In genomic region chr9:106892552-106892875, GRCm38 (mm10) we compare ENCODE assay signal across 8 mouse cellular contexts. TPM values are rescaled to one million over a fixed set of nuclear protein-coding genes. Genes with fewer than 3 reads are reported as not detected.
A peak's percentile ranks its signal among the peaks of the same experiment; 100 is the strongest.
DNase-seq lines count a peak whose midpoint lies in the region; ATAC-seq and TF ChIP-seq lines count a peak whose summit lies in the region.

No protein-coding gene starts in this region.

- ATAC-seq in heart, embryonic 13.5 days (ENCODE audit: extremely low read depth, insufficient number of reproducible peaks, low FRiP score, low TSS enrichment) = 0 out of 2 replicates have a peak, but pooled peaks have one; percentile 1
- no peak for ATAC-seq in forebrain, embryonic 16.5 days

- H3K27ac ChIP-seq in heart, embryonic 13.5 days (replicated peaks) = peak overlapping the region; percentile 95
- H3K27ac ChIP-seq in ES-E14 (ENCODE audit: insufficient read depth, low read depth, low read length, poor library complexity, severe bottlenecking) (peak overlapping the region; percentile 88), macrophage (peak overlapping the region; percentile 85)
- peak overlapping the region; percentile 97 for H3K27ac ChIP-seq in forebrain, embryonic 16.5 days (ENCODE audit: low read length)

- H3K9me3 ChIP-seq in heart, embryonic 13.5 days = no peaks in the 10 kb centered on the region
- H3K9me3 ChIP-seq in ES-E14 (ENCODE audit: control insufficient read depth, insufficient read depth, low read depth, low read length) = no peaks in the 10 kb centered on the region
- no peaks in the 10 kb centered on the region for H3K9me3 ChIP-seq in forebrain, embryonic 16.5 days (ENCODE audit: control insufficient read depth, low read length)

- H3K36me3 ChIP-seq in heart, embryonic 13.5 days = peaks cover 33% of the 10 kb centered on the region
- peaks cover 26% of the 10 kb centered on the region for H3K36me3 ChIP-seq in ES-E14 (ENCODE audit: control insufficient read depth, insufficient read depth, low read length, poor library complexity, severe bottlenecking)
- H3K36me3 ChIP-seq in forebrain, embryonic 16.5 days (ENCODE audit: control insufficient read depth, insufficient read depth) = peaks cover 17% of the 10 kb centered on the region
- H3K36me3 ChIP-seq in macrophage (ENCODE audit: inconsistent target) = peaks cover 16% of the 10 kb centered on the region; the same call in 1 of the 2 replicates

- in situ Hi-C loops in ES-E14 (cut with MboI; ENCODE audit: low sequenced_read_pairs in 2 of 2, unreplicated experiment in 2 of 2) = no loop called here

- DNase-seq in heart, postnatal 14 days = no peak
- DNase-seq in ES-E14 (ENCODE audit: low read depth, low spot score) = no peak
- no peak for DNase-seq in thymus, postnatal 0 days (ENCODE audit: low spot score)
- DNase-seq in adrenal gland, adult 18-20 months (ENCODE audit: low spot score in 2 of 2) = no peak
- DNase-seq in spleen, postnatal 10 days (ENCODE audit: low spot score in 2 of 2) = no peak

- H3K27me3 ChIP-seq in heart, embryonic 13.5 days (replicated peaks) = no peaks in the 10 kb centered on the region; the same call in 1 of the 2 replicates
- no peaks in the 10 kb centered on the region for H3K27me3 ChIP-seq in forebrain, embryonic 16.5 days (replicated peaks; ENCODE audit: control insufficient read depth, insufficient read depth, low read length)

- peaks cover 38% of the 10 kb centered on the region for H3K4me1 ChIP-seq in heart, embryonic 13.5 days
- H3K4me1 ChIP-seq in ES-E14 (ENCODE audit: control insufficient read depth in 2 of 2, insufficient read depth in 2 of 2, low read length in 2 of 2, poor library complexity in 1 of 2) = peaks cover 3 to 15% of the 10 kb centered on the region in 2 experiments; a peak in 1 of 4 replicates
- peaks cover 38% of the 10 kb centered on the region for H3K4me1 ChIP-seq in forebrain, embryonic 16.5 days (replicated peaks; ENCODE audit: control insufficient read depth, insufficient read depth, low read length)

- WGBS in heart, embryonic 13.5 days = under 1% methylated on average over 9 of the region's 9 CpGs
- 0% methylated on average over 9 of the region's 9 CpGs for WGBS in forebrain, embryonic 16.5 days
- 0% methylated on average over 9 of the region's 9 CpGs for WGBS in macrophage (ENCODE audit: missing documents)

- intact Hi-C loops in heart, postnatal 14 days (cut with DNase I) = no loop called here

- peak overlapping the region; percentile 90 for H3K9ac ChIP-seq in heart, embryonic 13.5 days
- peak overlapping the region; percentile 89 for H3K9ac ChIP-seq in ES-E14 (ENCODE audit: insufficient read depth, low read depth, low read length, poor library complexity, severe bottlenecking)
- peak overlapping the region; percentile 82 for H3K9ac ChIP-seq in forebrain, embryonic 16.5 days (replicated peaks; ENCODE audit: low read depth, low read length)

- H3K79me2 ChIP-seq in macrophage (ENCODE audit: inconsistent target) = peaks cover 30% of the 10 kb centered on the region

- H3K4me2 ChIP-seq in heart, embryonic 13.5 days = peak overlapping the region; percentile 91
- peak overlapping the region; percentile 87 for H3K4me2 ChIP-seq in forebrain, embryonic 16.5 days (ENCODE audit: low read length)

- peak overlapping the region; percentile 84 for H3K4me3 ChIP-seq in heart, embryonic 13.5 days
- H3K4me3 ChIP-seq in ES-E14 (ENCODE audit: insufficient read depth in 1 of 2, low read depth in 1 of 2, low read length in 2 of 2, poor library complexity in 1 of 2, severe bottlenecking in 1 of 2) = peak overlapping the region; percentile 75 to 100
- H3K4me3 ChIP-seq in forebrain, embryonic 16.5 days (replicated peaks; ENCODE audit: low read length) = peak overlapping the region; percentile 51
- peak overlapping the region; percentile 81 for H3K4me3 ChIP-seq in macrophage (ENCODE audit: inconsistent target)

TF ChIP-seq in ES-E14, 5 proteins besides CTCF, POLR2A, EP300 and RAD21:
- TF ChIP-seq ZNF384 (IDR thresholded peaks at IDR 0.05; ENCODE audit: low read depth, low read length) (no peak), HCFC1 (IDR thresholded peaks at IDR 0.05; ENCODE audit: borderline replicate concordance, insufficient read depth, low read length) (no peak), MAFK (IDR thresholded peaks at IDR 0.05; ENCODE audit: insufficient read depth, low read depth, low read length) (no peak), CHD2 (IDR thresholded peaks at IDR 0.05; ENCODE audit: low read depth, low read length) (no peak), ZC3H11A (IDR thresholded peaks at IDR 0.05; ENCODE audit: borderline replicate concordance, low read depth, low read length) (no peak)
TF ChIP-seq in ES-E14: peak in this region for 0.

RNA-seq across cellular contexts. Expression of gene Manf, which starts 0.7 kb away (rescaled TPM):
- 195 and 233 TPM in 2 replicates for polyA plus RNA-seq in heart, embryonic 13.5 days (2015; fragmentation: Nextera tagmentation; extraction: Ambion mirVana)
- total RNA-seq in heart, postnatal 14 days (2021) = 100 to 1,000 TPM in 1 of 2 experiments, 10 to 100 TPM in 1; 70.5 to 106 TPM
- 510 and 517 TPM in 2 replicates for total RNA-seq in ES-E14 (2012; rRNA removed)
- 201 and 226 TPM in 2 replicates for polyA plus RNA-seq in forebrain, embryonic 16.5 days (2015; fragmentation: Nextera tagmentation; extraction: Ambion mirVana)
- total RNA-seq in macrophage (2018; cell fraction: chromatin; rRNA removed) = 10 to 100 TPM; 14.5 to 56.9 (median 33.4) TPM
- 100 to 1,000 TPM; 155 to 252 (median 182) TPM for total RNA-seq in macrophage (2018; cell fraction: cytosol; rRNA removed)
- 100 to 1,000 TPM in 8 of 26 experiments, 10 to 100 TPM in 18; 34.4 to 153 (median 90.6) TPM for total RNA-seq in macrophage (2018; cell fraction: nucleus; rRNA removed)
- polyA plus RNA-seq in macrophage (2018) = 146 to 286 TPM (median 195 TPM) in 3 replicates
- polyA plus RNA-seq in thymus, postnatal 0 days (2015; fragmentation: Nextera tagmentation; extraction: Ambion mirVana) = 221 and 276 TPM in 2 replicates
- total RNA-seq in adrenal gland, adult 18-20 months (2021) = 100 to 1,000 TPM; 240 to 272 TPM

RNA-seq across cellular contexts. Expression of gene Rbm15b, which starts 5.3 kb away (rescaled TPM):
- polyA plus RNA-seq in heart, embryonic 13.5 days (2015; fragmentation: Nextera tagmentation; extraction: Ambion mirVana) = 4.7 and 5.5 TPM in 2 replicates
- total RNA-seq in heart, postnatal 14 days (2021) = 10 to 100 TPM; 14.3 to 16.3 TPM
- 38.6 and 42.3 TPM in 2 replicates for total RNA-seq in ES-E14 (2012; rRNA removed)
- 16.6 and 18.4 TPM in 2 replicates for polyA plus RNA-seq in forebrain, embryonic 16.5 days (2015; fragmentation: Nextera tagmentation; extraction: Ambion mirVana)
- total RNA-seq in macrophage (2018; cell fraction: chromatin; rRNA removed) = 10 to 100 TPM in 5 of 26 experiments, 1 to 10 TPM in 21; 3.6 to 14.8 (median 7.9) TPM
- total RNA-seq in macrophage (2018; cell fraction: cytosol; rRNA removed) = 10 to 100 TPM in 15 of 26 experiments, 1 to 10 TPM in 11; 6.9 to 15.0 (median 10.3) TPM
- total RNA-seq in macrophage (2018; cell fraction: nucleus; rRNA removed) = 10 to 100 TPM in 20 of 26 experiments, 1 to 10 TPM in 6; 6.4 to 27.2 (median 14.1) TPM
- 7.7 to 8.1 TPM (median 7.8 TPM) in 3 replicates for polyA plus RNA-seq in macrophage (2018)
- 8.9 and 10.0 TPM in 2 replicates for polyA plus RNA-seq in thymus, postnatal 0 days (2015; fragmentation: Nextera tagmentation; extraction: Ambion mirVana)
- 10 to 100 TPM; 24.0 to 26.6 TPM for total RNA-seq in adrenal gland, adult 18-20 months (2021)
